Mouse (Mus musculus): ENCODE measurements around the gene Plekhg6.

Gene Plekhg6

DNA sequence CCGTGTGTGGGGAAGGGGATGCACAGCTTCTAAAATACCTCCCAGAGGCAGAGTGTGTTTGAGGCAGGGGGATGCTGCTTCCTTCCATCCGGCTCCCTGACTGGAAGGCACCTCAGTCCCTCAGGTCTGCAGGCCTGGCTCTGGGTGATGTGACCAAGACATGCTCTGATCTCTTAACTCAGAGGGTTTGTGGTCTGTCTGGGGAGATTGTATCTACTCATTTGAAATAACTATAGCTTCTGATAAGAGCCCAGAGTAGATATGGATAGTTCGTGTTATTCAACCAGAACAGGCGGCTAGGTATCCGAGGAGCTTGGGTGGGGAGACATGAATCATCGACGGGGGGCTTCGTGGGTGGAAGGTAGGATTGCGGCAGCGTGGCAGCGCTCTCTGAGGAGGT lies 27.4 kb downstream of the Plekhg6 start:
- DNase-seq (ENCODE audit: low spot score) = no peak

DNA sequence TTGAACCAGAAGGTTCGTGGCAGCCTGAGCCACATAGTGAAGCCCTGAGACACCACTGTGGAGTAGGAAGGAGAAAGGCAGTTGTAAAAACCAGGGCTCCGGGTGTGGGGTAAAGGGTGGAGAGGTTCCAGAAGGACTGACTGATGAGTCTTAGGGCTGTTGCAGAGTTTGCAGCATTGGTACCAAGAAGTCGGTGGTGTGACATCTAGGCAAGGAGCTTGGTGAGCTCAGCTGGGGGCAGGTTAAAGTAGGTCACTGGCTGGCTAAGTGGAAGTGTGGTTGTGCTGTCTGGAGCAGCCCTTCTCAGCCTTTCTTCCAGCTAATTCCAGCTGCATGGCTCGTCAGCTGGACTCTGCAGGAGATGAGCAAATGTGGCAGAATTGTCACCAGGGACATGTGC lies 27.8 kb downstream of the Plekhg6 start:
- no peak for DNase-seq (ENCODE audit: low spot score)

DNA sequence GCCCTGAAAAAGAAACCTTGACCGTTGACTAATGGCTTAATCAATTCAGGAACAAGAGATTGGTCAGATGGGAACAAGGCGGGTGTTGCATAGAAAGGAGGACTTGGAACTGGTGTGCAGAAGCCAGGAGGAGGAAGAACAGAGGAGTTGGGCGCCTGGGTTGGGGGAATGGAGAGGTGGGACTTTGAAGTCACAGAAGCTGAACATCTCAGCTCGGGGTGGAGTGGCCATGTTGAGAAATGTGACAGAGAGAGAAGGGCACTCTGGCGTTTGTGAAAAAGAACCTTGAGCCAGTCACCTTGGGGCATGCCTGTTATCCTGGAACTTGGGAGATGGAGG lies 28.6 kb downstream of the Plekhg6 start:
- DNase-seq (ENCODE audit: low spot score) = no peak

DNA sequence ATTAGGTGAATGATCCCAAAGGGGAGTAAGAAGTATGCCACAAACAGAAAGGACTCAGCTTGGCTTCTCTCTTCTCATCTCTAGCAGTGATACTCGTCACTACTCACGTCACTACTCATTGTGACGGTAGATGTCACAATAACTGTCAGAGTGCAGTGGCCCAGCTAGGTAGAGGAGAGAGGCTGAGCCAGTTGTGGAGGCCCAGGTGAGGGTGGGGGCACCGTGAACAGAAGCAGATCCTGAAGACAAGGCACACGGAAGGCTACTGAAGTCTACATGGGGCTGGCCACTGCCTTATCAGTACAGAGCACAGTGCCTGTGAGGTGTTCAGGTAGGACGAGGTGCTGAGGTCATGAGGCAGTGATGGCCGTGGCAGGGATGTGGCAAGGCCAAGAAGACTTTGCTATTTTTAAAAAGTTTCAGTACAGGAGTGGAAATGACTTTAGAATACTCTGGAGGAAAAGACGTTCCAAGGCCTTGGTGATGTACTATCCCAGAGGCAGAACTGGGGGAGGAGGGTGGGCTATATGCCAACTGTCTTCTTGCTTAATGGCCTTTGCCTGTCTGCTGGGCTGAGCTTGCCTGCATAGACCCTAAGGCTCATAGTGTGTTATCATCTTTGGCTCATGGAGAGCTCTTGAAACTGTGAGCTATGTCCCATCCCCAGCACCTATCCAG lies 29.1 kb downstream of the Plekhg6 start:
- peak; percentile 75 for DNase-seq (ENCODE audit: low spot score)

DNA sequence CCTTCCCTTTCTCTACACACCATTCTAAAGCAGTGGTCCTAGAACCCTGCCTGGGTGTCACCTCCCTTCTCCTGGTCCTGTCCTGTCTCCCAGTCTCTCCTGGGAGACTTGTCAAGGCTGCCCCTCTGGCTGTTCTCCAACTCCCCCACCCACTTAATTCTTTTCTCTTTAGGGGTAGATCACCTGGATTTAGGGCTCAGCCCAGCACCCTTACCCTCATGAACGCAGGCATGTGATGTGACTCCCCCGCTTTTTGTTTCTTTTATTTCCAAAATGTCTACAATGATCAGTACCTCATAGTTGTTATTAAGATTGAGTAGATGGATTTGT lies 29.6 kb downstream of the Plekhg6 start:
- DNase-seq (ENCODE audit: low spot score) = no peak

DNA sequence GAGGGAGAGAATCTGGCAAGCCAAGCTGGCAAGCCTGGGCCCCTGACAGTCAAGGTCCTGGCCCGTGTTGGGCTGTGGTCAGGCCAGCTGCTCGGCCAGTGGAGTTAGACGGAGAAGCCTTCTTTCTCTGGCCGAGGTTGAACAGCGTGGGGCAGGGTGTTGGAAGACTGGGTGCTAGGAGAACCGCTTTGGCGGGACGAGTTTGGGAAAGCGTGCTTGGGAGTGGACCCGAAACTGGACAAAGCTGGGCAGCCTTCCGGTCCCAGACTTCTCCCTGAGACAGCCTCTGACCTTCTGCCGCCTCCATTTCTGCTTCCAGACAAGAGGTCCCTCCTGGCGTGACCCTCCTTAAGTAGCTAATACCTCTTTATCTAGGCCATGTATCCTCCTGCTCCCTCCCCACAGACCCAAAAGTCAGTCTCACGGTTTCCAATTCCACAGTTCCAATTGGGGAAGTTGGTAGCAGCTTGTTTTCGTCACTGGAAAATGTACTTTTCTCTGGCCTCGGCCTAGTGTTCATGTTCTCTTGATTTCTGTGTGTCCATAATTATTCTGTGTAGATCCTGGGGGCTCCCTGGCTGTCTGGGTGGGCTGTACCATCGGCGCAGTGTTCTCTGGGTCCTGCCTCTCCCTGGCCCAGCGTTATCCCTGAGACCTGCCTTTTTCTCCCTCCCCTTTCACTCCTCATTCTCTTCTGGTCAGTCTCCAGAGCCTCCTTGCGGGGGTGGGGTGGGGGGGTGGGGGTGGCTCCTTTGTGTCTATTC lies 30.2 kb downstream of the Plekhg6 start:
- DNase-seq (ENCODE audit: low spot score) = peak; percentile 68

DNA sequence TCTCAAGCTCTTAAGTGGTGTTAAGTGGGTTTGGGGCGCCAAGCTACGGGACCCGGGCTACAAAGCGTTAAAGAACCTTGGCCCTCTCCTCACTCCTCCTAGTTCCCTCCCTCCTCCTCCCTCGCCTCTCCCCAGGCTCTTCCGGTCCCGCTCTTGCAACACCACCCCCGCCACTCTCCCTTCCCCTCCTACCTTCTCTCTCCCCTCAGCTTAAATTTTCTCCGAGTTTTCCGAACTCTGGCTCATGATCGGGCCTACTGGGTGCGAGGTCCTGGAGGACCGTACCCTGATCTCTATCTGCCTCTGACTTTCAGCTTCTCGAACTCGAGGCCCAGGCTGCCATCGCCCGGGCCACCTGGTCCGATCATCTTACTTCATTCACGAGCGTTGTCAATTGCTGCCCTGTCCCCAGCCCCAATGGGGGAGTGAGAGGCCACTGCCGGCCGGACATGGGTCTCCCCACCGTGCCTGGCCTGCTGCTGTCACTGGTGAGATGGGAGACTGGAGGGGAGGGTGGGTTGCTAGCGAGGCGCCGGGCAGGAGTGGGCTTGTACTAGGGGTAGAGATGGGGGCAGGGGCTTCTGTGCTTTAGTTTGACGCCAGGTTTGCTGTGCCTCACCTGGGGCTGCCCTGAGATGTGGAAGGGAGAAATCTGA lies 30.9 kb downstream of the Plekhg6 start:
- peak; percentile 76 for DNase-seq (ENCODE audit: low spot score)

DNA sequence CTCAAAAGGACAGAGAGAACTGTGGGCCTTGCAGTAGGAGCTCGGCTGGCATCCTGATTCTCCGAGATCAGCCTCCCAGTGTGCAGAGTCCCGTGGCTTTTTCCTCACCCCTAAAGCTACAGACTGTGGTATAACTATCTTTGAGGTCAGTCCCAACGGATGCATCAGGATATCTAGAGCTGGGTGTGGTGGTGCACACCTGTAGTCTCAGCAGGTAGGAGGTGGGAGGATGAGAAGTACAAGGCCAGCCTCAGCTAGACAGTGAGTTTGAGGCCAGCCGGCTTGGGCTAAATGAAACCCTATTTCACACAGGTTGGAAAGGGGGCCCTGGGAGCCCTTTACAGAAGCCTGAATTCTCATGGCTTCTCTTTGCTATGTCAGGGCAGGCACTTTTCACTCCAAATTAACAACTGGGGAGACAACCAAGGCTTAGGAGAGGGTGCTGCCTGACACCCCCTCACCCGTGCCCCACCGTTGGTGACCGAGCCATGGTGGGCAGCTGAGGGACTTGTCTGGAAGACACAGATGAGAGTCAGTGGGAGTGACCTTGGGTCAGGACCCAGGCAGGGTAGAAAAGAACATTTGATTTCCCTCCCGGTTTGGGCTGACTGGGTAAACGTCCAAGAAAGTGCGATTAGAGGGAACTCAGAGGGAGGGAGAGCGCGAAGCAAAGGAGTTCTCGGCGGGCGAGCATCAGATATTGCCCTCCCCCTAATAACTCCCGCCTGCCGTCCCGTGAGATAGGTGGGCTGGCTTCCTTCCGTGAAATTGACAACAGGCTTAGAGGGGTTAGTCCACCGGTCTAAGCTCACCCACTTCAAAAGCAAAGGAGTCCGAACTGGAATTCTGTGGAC lies 31.6 kb downstream of the Plekhg6 start, which contains the start of gene Tnfrsf1a:
Gene Tnfrsf1a (plus strand): TSS at position 642 of the 854 bp plus-strand sequence.
- DNase-seq (ENCODE audit: low spot score) = peak; percentile 67

DNA sequence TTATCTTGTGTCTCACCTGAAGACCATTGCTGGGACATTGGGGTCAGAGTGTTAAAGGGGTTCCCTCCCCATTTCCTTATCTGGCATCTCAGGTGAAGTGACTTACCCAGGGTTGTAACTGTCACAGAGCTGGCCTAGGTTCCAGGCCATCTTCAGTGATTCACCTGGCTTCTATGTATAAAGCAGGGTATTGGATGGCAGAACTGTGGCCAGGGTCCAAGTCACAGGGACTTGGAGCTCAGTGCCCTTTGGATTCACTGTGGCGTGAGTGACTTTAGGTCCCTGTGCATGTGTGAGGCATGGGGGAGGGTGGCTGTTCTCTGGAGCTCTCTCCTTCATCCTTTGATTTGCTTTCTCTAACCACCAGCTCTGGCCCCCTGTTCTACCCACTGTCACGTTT lies 34.6 kb downstream of the Plekhg6 start:
- DNase-seq (ENCODE audit: low spot score) = no peak

DNA sequence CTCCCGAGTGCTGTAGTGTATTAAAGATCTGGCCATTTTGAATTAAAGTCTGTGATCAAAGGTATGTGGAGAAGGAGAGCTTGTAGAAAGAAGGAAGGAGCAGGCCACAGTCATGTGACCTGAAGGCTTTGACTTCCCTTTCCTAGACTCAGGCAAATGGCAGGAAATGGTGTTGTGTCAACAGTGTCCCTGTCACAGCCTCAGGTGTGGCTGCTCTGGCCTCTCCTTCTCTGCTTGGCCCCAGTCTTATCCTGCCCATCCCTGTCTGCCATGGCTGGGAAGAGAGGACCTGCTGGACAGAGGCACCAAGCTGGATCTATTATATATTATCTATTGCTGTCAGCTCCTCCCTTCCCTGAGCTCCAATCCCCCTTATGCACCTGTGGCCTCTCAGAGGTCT lies 35.0 kb downstream of the Plekhg6 start:
- DNase-seq (ENCODE audit: low spot score) = no peak

DNA sequence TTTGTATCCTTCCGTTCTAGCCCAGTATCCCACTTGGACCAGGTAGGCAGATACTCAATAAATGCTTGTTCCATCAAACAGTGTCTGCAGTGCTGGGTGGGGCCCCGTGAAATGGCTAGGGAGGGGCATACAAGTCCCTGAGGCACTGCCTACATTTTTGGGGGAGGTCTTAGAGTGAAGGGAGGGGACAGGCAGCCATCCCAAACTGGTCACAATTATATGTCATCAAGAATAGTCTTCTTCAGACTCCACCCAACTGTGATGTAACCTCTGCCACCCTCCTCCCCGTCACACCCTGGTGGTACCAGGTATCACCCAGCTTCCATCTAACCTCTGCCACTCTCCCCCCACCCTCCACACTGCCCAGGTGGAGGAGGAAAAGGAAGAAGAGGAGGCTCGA lies 35.7 kb downstream of the Plekhg6 start:
- DNase-seq (ENCODE audit: low spot score) = no peak

DNA sequence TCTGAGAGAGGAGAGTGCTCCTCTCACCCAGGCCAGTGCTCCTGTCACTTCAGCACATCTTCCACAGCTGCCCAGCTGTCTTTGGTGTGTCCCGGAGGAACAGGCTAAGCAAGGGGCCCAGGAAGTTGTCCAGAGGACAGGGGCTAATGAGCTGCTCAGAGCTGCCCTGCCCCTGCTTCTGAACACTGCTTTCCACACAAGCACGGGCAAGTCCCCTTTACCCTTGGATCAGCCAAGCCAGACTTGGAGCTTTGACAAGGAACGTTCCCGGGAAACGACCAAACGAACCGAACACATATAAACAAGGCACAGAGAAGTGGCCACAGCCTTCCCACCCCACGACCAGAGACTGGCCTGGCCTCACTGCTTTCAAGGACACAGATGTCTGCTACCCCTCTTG lies 36.5 kb downstream of the Plekhg6 start:
- DNase-seq (ENCODE audit: low spot score) = no peak

DNA sequence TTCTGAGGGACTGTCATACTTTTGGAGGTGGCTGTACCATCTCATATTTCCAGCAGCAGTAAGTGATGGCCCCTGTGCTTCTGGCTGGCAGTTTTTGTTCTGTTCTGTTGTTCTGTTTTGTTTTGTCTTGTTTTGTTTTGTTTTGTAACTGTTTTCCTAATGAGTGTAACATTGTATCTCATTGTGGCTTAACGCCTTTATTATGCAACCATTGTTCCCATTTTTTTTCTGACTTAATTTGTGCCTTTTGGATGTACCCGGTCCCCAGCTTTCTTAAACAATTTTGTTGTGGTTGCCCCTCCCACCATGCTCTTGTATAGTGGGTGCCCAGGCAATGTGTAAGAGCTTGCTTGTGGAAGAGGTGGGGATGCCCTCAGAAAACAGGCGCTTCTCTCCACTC lies 38.4 kb downstream of the Plekhg6 start:
- DNase-seq (ENCODE audit: low spot score) = no peak

DNA sequence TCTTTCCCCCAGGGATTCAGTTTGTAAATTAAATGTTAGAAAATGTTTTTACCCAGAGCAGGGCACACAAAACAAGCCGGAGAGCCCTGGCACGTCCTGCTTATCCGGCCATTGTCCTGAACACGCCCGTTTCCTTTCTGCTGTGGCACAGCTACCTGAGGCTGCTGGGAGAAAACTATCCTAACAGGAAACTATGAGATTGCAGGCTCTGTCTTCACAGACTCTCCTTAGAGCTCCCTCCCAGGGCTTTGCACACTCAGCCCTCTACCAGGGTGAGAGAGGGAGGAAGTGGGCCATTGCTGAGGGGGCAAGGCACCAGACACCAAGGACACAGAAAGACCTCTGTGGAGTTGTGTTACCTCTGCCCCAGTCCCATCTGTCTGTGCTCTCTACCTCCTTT lies 40.3 kb downstream of the Plekhg6 start:
- DNase-seq (ENCODE audit: low spot score) = no peak

DNA sequence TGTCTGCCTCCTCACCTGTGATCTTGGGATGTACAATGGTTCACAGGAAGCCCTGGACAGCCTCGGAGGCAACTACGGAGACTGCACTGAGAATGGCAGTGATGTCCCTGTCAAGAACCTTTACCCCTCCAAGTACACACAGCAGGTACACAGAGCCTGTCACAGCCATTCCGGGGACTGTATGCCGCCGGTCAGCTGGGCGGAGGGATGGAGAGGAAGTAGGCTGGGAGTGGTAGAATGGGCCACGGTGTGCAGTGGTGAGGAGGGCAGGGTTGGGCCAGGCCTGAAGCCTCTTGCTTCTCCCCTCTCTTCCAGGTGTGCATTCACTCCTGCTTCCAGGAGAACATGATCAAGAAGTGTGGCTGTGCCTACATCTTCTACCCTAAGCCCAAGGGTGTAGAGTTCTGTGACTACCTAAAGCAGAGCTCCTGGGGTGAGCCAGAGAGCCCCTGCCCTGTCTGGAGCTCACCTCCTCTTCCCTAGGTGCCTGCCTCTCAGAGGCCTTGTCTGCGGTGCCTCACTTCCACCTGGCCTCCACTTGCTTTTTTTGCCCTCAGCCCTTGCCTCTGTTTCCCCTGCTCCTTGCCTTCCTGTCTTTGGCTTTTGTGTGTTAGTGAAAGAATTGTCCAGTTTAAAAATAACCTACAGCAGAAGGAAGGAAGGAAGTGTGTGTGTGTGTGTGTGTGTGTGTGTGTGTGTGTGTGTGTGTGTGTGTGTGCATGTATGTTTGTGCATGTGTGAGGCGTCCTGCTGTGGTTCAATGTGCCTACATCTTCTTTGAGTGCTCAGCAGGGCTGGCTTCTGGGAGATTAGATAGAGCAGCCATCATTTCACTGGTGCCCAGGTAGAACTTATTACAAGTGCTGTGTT lies 41.6 kb downstream of the Plekhg6 start:
- DNase-seq (ENCODE audit: low spot score) = no peak

DNA sequence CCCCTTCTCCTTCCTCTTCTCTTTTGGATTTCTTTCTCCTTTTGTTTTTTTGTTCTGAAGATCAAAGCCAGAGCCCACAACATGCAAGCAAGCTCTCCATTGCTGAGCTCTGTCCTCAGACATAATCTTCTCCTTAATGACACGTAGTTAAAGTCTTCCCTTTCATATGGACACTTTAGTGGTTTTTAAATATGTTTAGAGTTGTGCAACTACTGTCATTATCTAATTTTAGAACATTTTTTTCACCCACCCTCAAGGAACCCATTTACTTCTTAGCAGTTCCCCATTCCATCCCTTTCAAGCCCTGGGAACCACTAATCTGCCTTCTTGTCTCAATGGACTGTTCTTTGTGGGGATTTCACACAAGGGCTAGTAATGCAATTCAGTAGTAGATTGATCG lies 46.2 kb downstream of the Plekhg6 start:
- no peak for DNase-seq (ENCODE audit: low spot score)

DNA sequence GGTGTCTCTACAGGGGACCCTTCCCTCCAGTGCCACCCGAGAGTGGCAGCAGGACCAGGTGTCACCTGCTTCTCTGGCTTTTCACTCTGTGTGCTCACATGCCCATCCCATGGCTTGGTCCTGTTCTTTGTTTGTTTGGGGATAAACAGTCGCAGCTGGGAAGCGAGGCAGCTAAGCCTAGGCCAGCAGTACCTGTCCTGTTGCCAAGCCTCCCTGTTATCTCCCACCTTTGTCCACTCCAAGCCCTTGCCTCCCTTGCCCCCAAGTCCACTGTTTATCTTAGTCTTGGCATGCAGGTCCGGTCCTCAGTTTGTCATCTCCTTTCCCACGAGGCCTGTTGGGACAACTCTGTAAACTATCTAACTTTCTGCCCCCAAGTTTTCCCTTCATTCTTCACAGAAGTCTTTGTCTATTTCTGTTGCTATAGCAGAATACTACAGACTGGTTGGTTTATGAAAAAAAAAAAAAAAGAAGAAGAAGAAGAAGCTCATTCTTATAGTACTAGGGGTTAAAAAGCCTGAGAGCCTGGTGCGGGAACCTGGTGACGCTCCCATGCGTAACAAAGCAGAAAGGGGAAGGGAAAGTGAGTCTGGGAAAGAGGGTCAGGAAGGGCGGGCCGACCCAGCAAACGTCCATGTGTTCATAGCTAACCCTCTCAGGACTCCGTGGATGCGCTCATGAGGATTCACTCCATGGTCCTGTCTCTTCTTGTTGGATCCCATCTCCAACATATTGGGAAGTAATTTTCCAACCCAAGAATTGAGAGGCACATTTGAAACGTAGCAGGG lies 47.3 kb downstream of the Plekhg6 start:
- DNase-seq (ENCODE audit: low spot score) = no peak

DNA sequence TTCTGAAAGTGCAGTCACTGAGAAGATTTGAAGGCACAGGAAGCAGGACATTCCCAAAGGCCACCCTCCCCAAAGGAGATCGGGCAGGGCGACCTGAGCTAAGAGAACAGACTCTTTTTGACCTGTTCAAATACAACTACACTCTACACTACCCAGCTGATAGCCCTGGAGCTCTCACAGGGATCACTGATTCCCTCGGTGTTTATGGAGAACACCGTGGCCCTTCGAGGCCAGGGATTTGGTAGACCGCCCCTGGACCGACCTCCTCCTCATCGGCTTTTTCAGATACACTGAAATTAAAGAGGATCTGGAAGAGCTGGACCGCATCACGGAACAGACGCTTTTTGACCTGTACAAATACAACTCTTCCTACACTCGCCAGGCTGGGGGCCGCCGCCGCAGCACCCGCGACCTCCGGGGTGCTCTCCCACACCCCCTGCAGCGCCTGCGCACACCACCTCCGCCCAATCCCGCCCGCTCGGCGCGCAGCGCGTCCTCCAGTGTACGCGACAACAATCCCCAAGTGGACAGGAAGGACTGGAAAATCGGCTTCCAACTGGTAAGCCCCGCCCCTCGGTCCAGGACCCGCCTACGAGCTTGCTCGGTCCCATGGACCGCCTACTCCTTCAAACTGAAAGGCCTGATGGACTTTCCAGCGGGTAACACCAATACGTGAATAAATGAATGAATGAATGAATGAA lies 49.8 kb downstream of the Plekhg6 start:
- peak; percentile 93 for DNase-seq (ENCODE audit: low spot score)

DNA sequence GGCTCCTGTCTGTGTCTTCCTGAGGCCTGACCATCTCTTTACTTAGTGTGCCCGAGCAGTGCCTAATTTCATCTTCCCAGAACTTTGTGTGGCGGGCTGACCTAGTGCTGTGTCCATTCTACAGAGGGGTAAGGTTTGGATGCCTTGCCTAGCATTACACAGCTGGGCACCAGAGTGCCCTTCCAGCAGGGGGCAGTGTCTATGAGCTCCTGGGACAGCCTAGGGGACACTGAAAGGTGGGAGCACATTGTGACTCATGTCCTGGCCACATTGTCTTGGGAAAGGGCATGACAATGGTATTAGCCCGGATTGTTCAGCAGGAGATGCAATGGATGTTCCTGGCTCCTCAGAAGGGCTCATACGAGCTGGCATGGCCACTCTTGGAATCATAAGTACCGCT lies 52.4 kb downstream of the Plekhg6 start:
- no peak for DNase-seq (ENCODE audit: low spot score)

DNA sequence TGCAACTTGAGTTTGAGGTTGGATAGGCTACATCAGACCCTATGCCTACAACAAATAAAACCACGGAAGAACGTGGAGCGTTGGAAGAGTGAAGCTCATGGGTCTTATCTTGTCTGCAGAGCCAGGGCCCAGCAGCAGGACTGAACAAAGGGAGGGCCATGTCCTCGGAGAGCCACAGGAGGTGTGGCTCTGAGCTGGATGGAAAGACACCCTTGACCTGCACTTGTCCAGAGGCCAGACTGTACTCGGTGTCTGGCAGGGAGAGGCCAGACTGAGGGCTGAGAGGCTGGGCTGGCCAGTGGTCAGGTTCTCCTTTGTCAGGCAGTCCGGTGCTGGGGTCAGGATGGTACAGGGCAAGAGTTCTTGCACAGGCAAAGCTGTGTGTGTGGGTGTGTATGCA lies 55.3 kb downstream of the Plekhg6 start:
- DNase-seq (ENCODE audit: low spot score) = no peak

Data from testis, postnatal 10 days (tissue).